Mouse (Mus musculus) liver, embryonic 13.5 days (tissue): ENCODE data around the gene Actr6. TPM values are rescaled to one million over a fixed set of nuclear protein-coding genes. Genes with fewer than 3 reads are reported as not detected.
A peak's percentile ranks its signal among the peaks of the same experiment; 100 is the strongest.
"Not testable (repeated sequence)": the region's sequence is repeated elsewhere in the genome, so short reads cannot be mapped to it uniquely, and the experiment has no call there.

Experiments used
- ATAC-seq: fragments of 200-750 bp; cut with Nextera tagmentation; 2 replicates; pipeline ENCODE4 v1.8.0; 2017; ENCODE audit warnings: low read depth, mild to moderate bottlenecking, moderate number of reproducible peaks, moderate library complexity
- DNase-seq: peaks from one replicate; pipeline ENCODE4 v3.0.0; 2022
- H3K27ac ChIP-seq: fragments of 300-500 bp; sonication (generic); 2 replicates; pipeline ENCODE4 v1.5.1; 2015; ENCODE audit warnings: moderate library complexity, mild to moderate bottlenecking, inconsistent platforms
- H3K27me3 ChIP-seq: fragments of 300-500 bp; sonication (generic); 2 replicates; pipeline ENCODE4 v1.6.1; 2015; ENCODE audit warnings: mild to moderate bottlenecking, inconsistent platforms
- H3K36me3 ChIP-seq: fragments of 300-500 bp; sonication (generic); 2 replicates; pipeline ENCODE4 v1.6.1; 2015; ENCODE audit warnings: mild to moderate bottlenecking, inconsistent platforms
- H3K4me1 ChIP-seq: fragments of 300-500 bp; sonication (generic); replicated peaks from 2 replicates; pipeline ENCODE4 v1.6.1; 2015; ENCODE audit warnings: inconsistent platforms
- H3K4me2 ChIP-seq: fragments of 300-500 bp; sonication (generic); 2 replicates; pipeline ENCODE4 v1.6.1; 2015; ENCODE audit warnings: inconsistent platforms, mild to moderate bottlenecking, moderate library complexity
- H3K4me3 ChIP-seq: fragments of 300-500 bp; sonication (generic); replicated peaks from 2 replicates; pipeline ENCODE4 v1.5.1; 2015; ENCODE audit warnings: mild to moderate bottlenecking, inconsistent platforms
- H3K9ac ChIP-seq: fragments of 300-500 bp; sonication (generic); 2 replicates; pipeline ENCODE4 v1.6.1; 2015; ENCODE audit warnings: mild to moderate bottlenecking, inconsistent platforms
- H3K9me3 ChIP-seq: fragments of 300-500 bp; sonication (generic); replicated peaks from 2 replicates; pipeline ENCODE4 v1.6.1; 2016; ENCODE audit warnings: inconsistent platforms
- WGBS: fragments of 180-500 bp; shearing (Covaris S2); methylation state at CpG from one replicate; pipeline ENCODE4 v1.1.7; 2015; ENCODE audit not compliant: insufficient replicate concordance; 5-methylcytosine and 5-hydroxymethylcytosine counted together
- polyA plus RNA-seq: library from polyadenylated mRNA; unstranded; fragments of >200 nt; fragmentation: Nextera tagmentation; extraction: Ambion mirVana; gene quantifications from 2 replicates; pipeline ENCODE4 v1.2.1, GENCODE M21; 2015

Actr6 gene
- polyA plus RNA-seq, 1 experiment from 2014 or later: 18.1 TPM

DNA sequence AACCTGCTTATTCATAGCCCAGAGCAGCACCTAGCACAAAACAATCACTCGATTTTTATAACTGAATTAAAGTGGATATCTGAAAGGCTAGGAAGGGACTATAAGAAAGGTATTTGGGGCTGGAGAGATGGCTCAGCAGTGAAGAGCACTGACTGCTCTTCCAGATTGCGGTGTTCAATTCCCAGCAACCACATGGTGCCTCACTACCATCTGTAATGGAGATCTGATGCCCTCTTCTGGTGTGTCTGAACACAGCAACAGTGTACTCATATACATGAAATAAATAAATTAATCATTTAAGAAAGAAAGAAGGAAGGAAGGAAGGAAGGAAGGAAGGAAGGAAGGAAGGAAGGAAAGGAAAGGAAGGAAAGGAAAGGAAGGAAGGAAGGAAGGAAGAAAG lies 35.8 kb downstream of the Actr6 start:
- not testable (repeated sequence) for H3K9ac ChIP-seq, H3K4me3 ChIP-seq, H3K36me3 ChIP-seq, H3K9me3 ChIP-seq, DNase-seq, ATAC-seq, H3K4me2 ChIP-seq, H3K4me1 ChIP-seq, H3K27ac ChIP-seq, H3K27me3 ChIP-seq
- WGBS: 56% methylated on average over 2 of the region's 2 CpGs

- ATAC-seq (no peak), DNase-seq (no peak)
- Histone ChIP-seq H3K27ac (no peak overlapping the region), H3K9me3 (no peaks in the 10 kb centered on the region), H3K4me3 (no peak overlapping the region), H3K4me2 (peak overlapping the region; percentile 28; the same call in 1 of the 2 replicates), H3K9ac (no peak overlapping the region), H3K4me1 (peaks cover 2% of the 10 kb centered on the region), H3K36me3 (no peaks in the 10 kb centered on the region), H3K27me3 (no peaks in the 10 kb centered on the region)
- 28% methylated on average over 20 of the region's 20 CpGs for WGBS
Measured at GRCm38 (mm10) chr10:89695194-89695911, 36.7 kb downstream of the Actr6 start.

DNA sequence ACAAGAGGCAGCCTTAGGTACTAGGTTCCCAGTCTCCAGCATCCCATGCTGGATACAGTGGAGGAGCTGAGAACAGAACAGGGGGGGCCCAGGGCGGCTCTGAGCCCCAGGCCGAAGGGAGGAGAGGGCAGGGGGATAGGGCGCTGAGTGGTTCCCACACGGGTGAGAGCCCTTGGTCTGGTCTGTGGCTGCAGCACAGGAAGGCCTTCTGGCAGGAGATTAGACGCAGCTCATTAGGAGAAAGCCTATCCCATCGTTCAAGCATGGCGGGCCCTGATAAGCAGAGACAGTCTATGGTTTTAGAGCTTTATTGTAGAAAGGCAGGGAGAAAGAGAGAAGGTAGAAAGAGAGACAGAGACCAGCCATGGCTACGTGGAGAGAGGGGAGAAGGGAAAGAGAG lies 42.1 kb downstream of the Actr6 start:
- Histone ChIP-seq H3K27ac (no peak overlapping the region; the same call in 1 of the 2 replicates), H3K4me2 (peak overlapping the region; percentile 55), H3K9me3 (no peaks in the 10 kb centered on the region), H3K36me3 (no peaks in the 10 kb centered on the region), H3K27me3 (no peaks in the 10 kb centered on the region), H3K4me3 (no peak overlapping the region), H3K9ac (no peak overlapping the region; the same call in 1 of the 2 replicates), H3K4me1 (peaks cover 37% of the 10 kb centered on the region)
- WGBS: 11% methylated on average over 8 of the region's 8 CpGs
- ATAC-seq (peak; percentile 22; the same call in 1 of the 2 replicates), DNase-seq (peak; percentile 49)

- H3K4me2 ChIP-seq: peak overlapping the region; percentile 90; the same call in 1 of the 2 replicates
Measured at GRCm38 (mm10) chr10:89687455-89687854, 44.6 kb downstream of the Actr6 start.

DNA sequence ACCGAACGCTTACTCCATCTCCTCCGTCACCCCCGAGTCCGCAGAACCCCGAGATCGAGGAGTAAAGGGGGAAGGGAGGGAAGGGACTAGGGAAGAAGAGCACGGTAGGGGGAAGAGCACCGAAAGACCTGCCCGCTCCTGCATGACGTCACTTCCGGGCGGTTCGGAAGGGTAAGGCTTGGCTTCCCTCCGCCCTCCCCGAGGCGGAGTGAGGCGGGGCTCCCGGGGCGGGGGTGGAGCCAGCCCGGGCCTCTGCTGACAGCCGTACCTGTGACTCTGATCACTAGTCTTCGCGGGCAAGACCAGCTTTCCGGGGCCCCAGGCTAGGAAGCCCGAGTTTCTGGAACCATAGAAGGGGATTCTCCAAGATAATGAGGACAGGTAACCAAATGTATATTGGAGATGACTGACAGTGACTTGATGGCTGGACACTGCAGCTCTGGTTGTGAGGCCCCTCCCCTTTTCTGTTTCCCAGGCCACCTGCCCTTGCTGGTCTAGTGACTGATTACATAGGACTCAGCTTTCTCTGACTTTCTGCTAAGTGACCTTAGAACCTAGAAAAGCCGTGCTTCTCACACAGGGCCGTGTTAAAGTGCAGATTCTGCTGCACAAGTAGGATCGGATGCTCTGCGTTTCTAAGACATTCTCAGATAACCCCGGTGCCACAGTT lies 45.8 kb downstream of the Actr6 start, which contains the start of gene Scyl2:
Gene Scyl2, minus strand, starts transcription at position 147 of the 670 bp plus-strand sequence.
- DNase-seq: peak; percentile 94
- peak within 1 kb of the TSS; percentile 97 for H3K4me3 ChIP-seq
- H3K9ac ChIP-seq: peak within 1 kb of the TSS; percentile 94
- H3K36me3 ChIP-seq: peaks cover 6% of the 10 kb centered on the region; the same call in 1 of the 2 replicates
- 6% methylated on average over 31 of the region's 31 CpGs for WGBS
- H3K4me2 ChIP-seq: peak within 1 kb of the TSS; percentile 90
- no peaks in the 10 kb centered on the region for H3K9me3 ChIP-seq
- no peaks in the 10 kb centered on the region for H3K27me3 ChIP-seq
- peak; percentile 97 for ATAC-seq
- peak within 1 kb of the TSS; percentile 84 for H3K27ac ChIP-seq
- H3K4me1 ChIP-seq: peaks cover 72% of the 10 kb centered on the region

More at GRCm38 (mm10) chr10:89687455-89687854, 44.6 kb downstream of the Actr6 start:
- no peak for ATAC-seq
- Histone ChIP-seq H3K36me3 (peaks cover 6% of the 10 kb centered on the region; the same call in 1 of the 2 replicates), H3K4me3 (no peak overlapping the region), H3K27ac (no peak overlapping the region), H3K27me3 (no peaks in the 10 kb centered on the region), H3K9ac (no peak overlapping the region), H3K4me1 (peaks cover 61% of the 10 kb centered on the region), H3K9me3 (no peaks in the 10 kb centered on the region)
- 43% methylated on average over 2 of the region's 2 CpGs for WGBS
- DNase-seq: no peak

DNA sequence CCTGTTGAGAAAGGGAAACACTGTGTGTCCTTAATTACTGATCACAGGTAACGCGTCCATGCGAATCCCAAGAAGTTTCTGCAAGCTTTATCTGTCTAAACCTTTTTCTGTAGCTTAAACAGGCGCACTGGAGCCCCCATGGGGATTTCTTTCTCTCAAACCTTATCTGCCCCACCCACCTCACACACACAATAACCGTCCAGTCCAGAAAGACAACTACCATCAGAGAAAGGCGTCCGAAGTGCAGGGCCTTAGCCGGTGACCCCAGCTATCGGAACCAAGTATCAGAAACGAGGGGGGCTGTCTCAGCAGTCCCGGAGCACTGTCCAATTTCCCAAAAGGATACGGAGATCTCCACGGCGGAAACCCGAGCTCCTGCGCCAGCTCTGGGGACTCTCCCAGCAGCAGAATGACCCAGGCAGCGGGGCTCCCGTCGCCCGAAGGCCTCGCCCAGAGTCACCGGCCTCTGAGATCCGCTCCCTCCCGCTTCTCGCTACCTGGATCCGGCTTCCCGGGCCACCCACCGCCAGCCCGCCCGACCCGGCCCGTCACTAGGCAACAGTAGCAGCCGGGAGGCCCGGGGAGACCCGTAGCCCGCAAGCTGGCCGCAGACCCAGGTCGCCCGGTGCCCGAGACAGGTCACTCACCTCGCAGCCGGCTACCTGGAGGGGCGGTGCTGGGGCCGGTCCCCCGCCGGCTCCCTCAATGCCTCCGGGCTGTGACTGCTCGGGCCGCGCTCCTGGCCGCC lies 46.5 kb downstream of the Actr6 start:
- Histone ChIP-seq H3K4me2 (peak overlapping the region; percentile 90), H3K36me3 (peaks cover 6% of the 10 kb centered on the region; the same call in 1 of the 2 replicates), H3K9ac (peak overlapping the region; percentile 94), H3K27ac (peak overlapping the region; percentile 84), H3K4me1 (peaks cover 79% of the 10 kb centered on the region), H3K9me3 (no peaks in the 10 kb centered on the region), H3K27me3 (no peaks in the 10 kb centered on the region), H3K4me3 (peak overlapping the region; percentile 97)
- DNase-seq (peak; percentile 22), ATAC-seq (peak; percentile 69)
- WGBS: 1% methylated on average over 51 of the region's 51 CpGs

GRCm38 (mm10) chr10:89682961-89683360 lies 49.1 kb downstream of the Actr6 start:
- Histone ChIP-seq H3K4me2 (no peak overlapping the region), H3K4me3 (no peak overlapping the region), H3K9me3 (no peaks in the 10 kb centered on the region), H3K27ac (no peak overlapping the region), H3K27me3 (no peaks in the 10 kb centered on the region), H3K36me3 (peaks cover 8% of the 10 kb centered on the region; the same call in 1 of the 2 replicates), H3K4me1 (peaks cover 79% of the 10 kb centered on the region), H3K9ac (no peak overlapping the region)
- ATAC-seq (no peak), DNase-seq (no peak)
- WGBS: 74% methylated on average over 10 of the region's 10 CpGs

- no peak for DNase-seq
- no peaks in the 10 kb centered on the region for H3K9me3 ChIP-seq
- no peak overlapping the region for H3K27ac ChIP-seq
- no peak overlapping the region for H3K4me3 ChIP-seq
- H3K4me2 ChIP-seq: no peak overlapping the region
- H3K4me1 ChIP-seq: peaks cover 71% of the 10 kb centered on the region
- no peak for ATAC-seq
- H3K9ac ChIP-seq: no peak overlapping the region
- no peaks in the 10 kb centered on the region for H3K27me3 ChIP-seq
- peaks cover 13% of the 10 kb centered on the region; the same call in 1 of the 2 replicates for H3K36me3 ChIP-seq
- 18% methylated on average over 1 of the region's 1 CpGs for WGBS
Measured at GRCm38 (mm10) chr10:89682157-89682556, 49.9 kb downstream of the Actr6 start.

- H3K4me3 ChIP-seq: no peak overlapping the region
- H3K4me1 ChIP-seq: peaks cover 66% of the 10 kb centered on the region
- WGBS: 79% methylated on average over 4 of the region's 4 CpGs
- no peaks in the 10 kb centered on the region for H3K27me3 ChIP-seq
- peaks cover 13% of the 10 kb centered on the region; the same call in 1 of the 2 replicates for H3K36me3 ChIP-seq
- H3K4me2 ChIP-seq: no peak overlapping the region
- H3K9me3 ChIP-seq: no peaks in the 10 kb centered on the region
- no peak overlapping the region for H3K9ac ChIP-seq
- H3K27ac ChIP-seq: no peak overlapping the region
- no peak for ATAC-seq
- no peak for DNase-seq
Measured at GRCm38 (mm10) chr10:89681706-89682105, 50.4 kb downstream of the Actr6 start.

DNA sequence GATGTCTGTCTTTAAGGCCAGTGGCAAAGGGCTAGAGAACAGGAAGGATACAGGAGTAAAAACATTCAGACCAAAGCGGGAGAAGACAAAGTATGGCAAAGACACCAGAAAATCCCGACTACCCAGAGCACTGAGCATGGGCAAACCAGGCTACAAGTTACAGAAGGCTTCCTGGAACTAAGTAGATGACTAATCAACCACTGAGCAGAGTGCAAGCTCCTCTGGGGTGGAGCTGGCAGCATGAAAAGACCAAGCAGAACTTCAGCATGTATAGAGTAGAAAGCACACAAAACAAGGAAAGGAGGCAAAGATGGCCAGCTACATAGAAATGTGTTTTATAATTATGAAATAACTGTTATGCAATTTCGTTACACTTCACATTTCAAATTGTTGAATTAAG lies 51.6 kb downstream of the Actr6 start:
- no peak overlapping the region for H3K27ac ChIP-seq
- H3K9me3 ChIP-seq: no peaks in the 10 kb centered on the region
- H3K4me3 ChIP-seq: no peak overlapping the region
- peaks cover 16% of the 10 kb centered on the region; the same call in 1 of the 2 replicates for H3K36me3 ChIP-seq
- H3K9ac ChIP-seq: no peak overlapping the region
- 59% methylated on average over 3 of the region's 3 CpGs for WGBS
- no peaks in the 10 kb centered on the region for H3K27me3 ChIP-seq
- DNase-seq (no peak), ATAC-seq (0 out of 2 replicates have a peak, but pooled peaks have one; percentile 53)
- no peak overlapping the region for H3K4me2 ChIP-seq
- peaks cover 61% of the 10 kb centered on the region for H3K4me1 ChIP-seq

GRCm38 (mm10) chr10:89679448-89679847 lies 52.6 kb downstream of the Actr6 start:
- no peak overlapping the region for H3K9ac ChIP-seq
- no peak for DNase-seq
- peaks cover 16% of the 10 kb centered on the region; the same call in 1 of the 2 replicates for H3K36me3 ChIP-seq
- no peak overlapping the region for H3K4me3 ChIP-seq
- H3K4me1 ChIP-seq: peaks cover 52% of the 10 kb centered on the region
- no peak overlapping the region for H3K27ac ChIP-seq
- H3K9me3 ChIP-seq: no peaks in the 10 kb centered on the region
- no peak overlapping the region for H3K4me2 ChIP-seq
- WGBS: 78% methylated on average over 1 of the region's 1 CpGs
- peak; percentile 54; the same call in 1 of the 2 replicates for ATAC-seq
- H3K27me3 ChIP-seq: no peaks in the 10 kb centered on the region
